Mouse (Mus musculus) MEL (cell line): ENCODE results near the gene Nosip. TPM values are rescaled to one million over a fixed set of nuclear protein-coding genes. Genes with fewer than 3 reads are reported as not detected.
A peak's percentile ranks its signal among the peaks of the same experiment; 100 is the strongest.

Experiments
- DNase-seq: peaks from one replicate; pipeline ENCODE4 v3.0.0; 2011; ENCODE audit warnings: low read depth, low spot score
- H3K27ac ChIP-seq: 2 replicates; pipeline ENCODE4 v1.5.1; 2012; ENCODE audit warnings: low read depth, mild to moderate bottlenecking, control low read depth, low read length, moderate library complexity; ENCODE audit not compliant: control insufficient read depth
- H3K27me3 ChIP-seq, 2 experiments: fragments of 150-350 bp in 1 of 2; sonication (generic) in 1 of 2; 2 replicates each; pipeline ENCODE4 v1.6.1; 2012; ENCODE audit warnings: low read length in 2 of 2, mild to moderate bottlenecking in 2 of 2, improper control_type of control experiment in 1 of 2, moderate library complexity in 1 of 2; ENCODE audit not compliant: insufficient read depth in 2 of 2, control insufficient read depth in 1 of 2
- H3K36me3 ChIP-seq, 2 experiments: 2 replicates each; pipeline ENCODE4 v1.6.1; 2012 to 2014; ENCODE audit warnings: low read length in 2 of 2, improper control_type of control experiment in 1 of 2, inconsistent platforms in 1 of 2, mild to moderate bottlenecking in 1 of 2; ENCODE audit not compliant: insufficient read depth in 2 of 2, control insufficient read depth in 1 of 2
- H3K4me1 ChIP-seq, 2 experiments: fragments of 150-350 bp in 1 of 2; sonication (generic) in 1 of 2; 2 replicates each; pipeline ENCODE4 v1.6.1; 2012; ENCODE audit warnings: low read length in 2 of 2, improper control_type of control experiment in 1 of 2, mild to moderate bottlenecking in 1 of 2; ENCODE audit not compliant: insufficient read depth in 2 of 2, control insufficient read depth in 1 of 2
- H3K4me3 ChIP-seq, 2 experiments: fragments of 150-350 bp in 1 of 2; sonication (generic) in 1 of 2; 2 replicates each; pipeline ENCODE4 v1.5.1; 2012; ENCODE audit warnings: low read depth in 2 of 2, low read length in 2 of 2, mild to moderate bottlenecking in 2 of 2, moderate library complexity in 2 of 2, control low read depth in 1 of 2, improper control_type of control experiment in 1 of 2; ENCODE audit not compliant: control insufficient read depth in 1 of 2, insufficient read depth in 1 of 2
- H3K79me2 ChIP-seq: 2 replicates; pipeline ENCODE4 v1.6.1; 2012; ENCODE audit warnings: mild to moderate bottlenecking, low read length, moderate library complexity; ENCODE audit not compliant: control insufficient read depth, poor library complexity, insufficient read depth
- H3K9ac ChIP-seq: 2 replicates; pipeline ENCODE4 v1.6.1; 2012; ENCODE audit warnings: low read depth, mild to moderate bottlenecking, control low read depth, low read length, moderate library complexity; ENCODE audit not compliant: control insufficient read depth, poor library complexity, severe bottlenecking
- H3K9me3 ChIP-seq: fragments of 150-350 bp; sonication (generic); replicated peaks from 2 replicates; pipeline ENCODE4 v1.6.1; 2012; ENCODE audit warnings: mild to moderate bottlenecking, low read length, improper control_type of control experiment, moderate library complexity; ENCODE audit not compliant: insufficient read depth
- BHLHE40 ChIP-seq: IDR thresholded peaks from 2 replicates; pipeline ENCODE4 v1.6.1; 2012; ENCODE audit warnings: low read depth, mild to moderate bottlenecking, inconsistent platforms, low read length, improper control_type of control experiment, borderline replicate concordance
- CHD2 ChIP-seq: IDR thresholded peaks from 2 replicates; pipeline ENCODE4 v1.6.1; 2011; ENCODE audit warnings: low read length, improper control_type of control experiment
- CTCF ChIP-seq, 3 experiments: IDR thresholded peaks in 2 of 3; conservative IDR thresholded peaks in 1 of 3; 2 replicates each; pipeline ENCODE4 v1.5.1; 2011 to 2012; ENCODE audit warnings: low read length in 3 of 3, low read depth in 2 of 3, mild to moderate bottlenecking in 2 of 3, improper control_type of control experiment in 1 of 3, inconsistent platforms in 1 of 3, mixed read lengths in 1 of 3, moderate library complexity in 1 of 3; ENCODE audit not compliant: control insufficient read depth in 1 of 3, insufficient read depth in 1 of 3, poor library complexity in 1 of 3, severe bottlenecking in 1 of 3
- GABPA ChIP-seq: IDR thresholded peaks from 2 replicates; pipeline ENCODE4 v1.6.1; 2012; ENCODE audit warnings: low read depth, mild to moderate bottlenecking, inconsistent platforms, low read length, improper control_type of control experiment, moderate library complexity
- MAX ChIP-seq: IDR thresholded peaks from 2 replicates; pipeline ENCODE4 v1.6.1; 2011; ENCODE audit warnings: low read length, improper control_type of control experiment
- MAZ ChIP-seq: IDR thresholded peaks from 2 replicates; pipeline ENCODE4 v1.6.1; 2012; ENCODE audit warnings: low read depth, mild to moderate bottlenecking, inconsistent platforms, low read length, improper control_type of control experiment
- MYB ChIP-seq: IDR thresholded peaks from 2 replicates; pipeline ENCODE4 v1.6.1; 2011; ENCODE audit warnings: mild to moderate bottlenecking, low read depth, low read length, improper control_type of control experiment
- MYC ChIP-seq: IDR thresholded peaks from 2 replicates; pipeline ENCODE4 v1.6.1; 2011; ENCODE audit warnings: low read depth, mild to moderate bottlenecking, low read length, improper control_type of control experiment, moderate library complexity
- NELFE ChIP-seq: IDR thresholded peaks from 2 replicates; pipeline ENCODE4 v1.6.1; 2011; ENCODE audit warnings: low read depth, low read length, improper control_type of control experiment
- POLR2AphosphoS2 ChIP-seq: IDR thresholded peaks from 2 replicates; pipeline ENCODE4 v1.6.1; 2011; ENCODE audit warnings: low read length, improper control_type of control experiment
- RAD21 ChIP-seq: IDR thresholded peaks from 2 replicates; pipeline ENCODE4 v1.6.1; 2011; ENCODE audit warnings: mild to moderate bottlenecking, low read depth, low read length, improper control_type of control experiment
- SMC3 ChIP-seq: IDR thresholded peaks from 2 replicates; pipeline ENCODE4 v1.6.1; 2011; ENCODE audit warnings: low read depth, low read length, improper control_type of control experiment
- TAL1 ChIP-seq: IDR thresholded peaks from 2 replicates; pipeline ENCODE4 v1.6.1; 2012; ENCODE audit warnings: mild to moderate bottlenecking, inconsistent platforms, low read length, moderate library complexity, mixed read lengths
- UBTF ChIP-seq: IDR thresholded peaks from 2 replicates; pipeline ENCODE4 v1.6.1; 2012; ENCODE audit warnings: low read depth, mild to moderate bottlenecking, inconsistent platforms, low read length, improper control_type of control experiment, moderate library complexity, borderline replicate concordance; ENCODE audit not compliant: insufficient read depth
- USF1 ChIP-seq: IDR thresholded peaks from 2 replicates; pipeline ENCODE4 v1.6.1; 2014; ENCODE audit warnings: low read depth, mild to moderate bottlenecking, inconsistent platforms, low read length, improper control_type of control experiment, moderate library complexity
- polyA plus RNA-seq, 2 experiments: library from polyadenylated mRNA; stranded (reverse) in 1 of 2; unstranded in 1 of 2; fragments of >175 nt in 1 of 2; fragments of >200 nt in 1 of 2; gene quantifications; 2 replicates each; pipeline versions ENCODE4 v1.2.1 to v1.2.4; 2012; ENCODE audit warnings: low replicate concordance in 2 of 2, low read depth in 1 of 2; ENCODE audit not compliant: insufficient read length in 2 of 2, insufficient read depth in 1 of 2, missing spikeins in 1 of 2
- total RNA-seq: library from RNA; depleted of rRNA; stranded (reverse); fragments of 300-350 nt; gene quantifications from 2 replicates; pipeline ENCODE4 v1.2.3, GENCODE M21; 2012

The Nosip gene
- total and polyA plus RNA-seq, 3 experiments = 50.7 to 78.9 TPM; not detected in 1

DNA sequence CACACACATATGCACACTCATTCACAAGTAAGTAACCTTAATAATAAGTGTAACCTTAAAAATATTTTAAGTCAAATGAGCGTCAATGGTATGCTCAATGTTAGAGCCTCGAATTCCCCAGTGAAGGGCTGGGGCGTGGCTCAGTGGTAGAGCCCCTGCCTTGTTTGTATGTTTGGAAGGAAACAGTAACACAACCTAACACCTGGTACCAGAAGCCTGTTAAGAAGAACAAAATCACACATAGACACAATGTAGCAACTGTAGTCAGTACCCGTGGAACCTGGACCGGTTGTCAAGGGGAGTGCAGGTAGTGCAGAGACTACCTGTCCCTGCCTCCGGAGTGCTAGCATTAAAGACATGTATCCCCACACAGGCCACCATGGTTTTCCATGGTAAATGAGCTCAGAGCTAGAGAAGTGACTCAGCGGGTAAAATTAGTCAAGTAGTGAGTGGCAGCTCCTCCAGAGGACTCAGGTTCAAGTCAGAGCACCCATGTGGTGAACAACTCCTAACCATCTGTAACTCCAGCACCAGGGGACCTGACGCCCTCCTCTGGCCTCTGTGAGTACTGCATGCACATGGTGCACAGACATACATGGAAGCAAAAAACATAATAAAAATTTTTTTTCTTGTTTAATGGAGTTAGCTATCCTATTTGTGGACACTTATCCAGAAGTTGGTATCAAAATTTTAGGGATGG is 36.5 kb downstream of the Nosip start:
- Histone ChIP-seq H3K36me3 (no peaks in the 10 kb centered on the region), H3K9me3 (no peaks in the 10 kb centered on the region), H3K4me3 (no peak overlapping the region), H3K4me1 (peaks cover 3 to 16% of the 10 kb centered on the region in 2 experiments; a peak in 3 of 4 replicates), H3K27ac (no peak overlapping the region), H3K27me3 (no peaks in the 10 kb centered on the region), H3K79me2 (no peaks in the 10 kb centered on the region), H3K9ac (no peak overlapping the region)
- DNase-seq = peak; percentile 71
- TF ChIP-seq SMC3 (peak; percentile 44), MYC (0 out of 2 replicates have a peak, but pooled peaks have one; percentile 32), UBTF (no peak), MYB (no peak), MAZ (no peak), BHLHE40 (no peak), CTCF (IDR thresholded peaks at IDR 0.05 in 2 of 3, conservative IDR thresholded peaks at IDR 0.05 in 1 of 3; ENCODE audit: control insufficient read depth in 1 of 3, insufficient read depth in 1 of 3, low read depth in 2 of 3, low read length in 3 of 3, poor library complexity in 1 of 3, severe bottlenecking in 1 of 3) (peak; percentile 44 to 51 (median 50)), RAD21 (peak; percentile 17)

GRCm38 (mm10) chr7:45100046-45100445 is 37.8 kb downstream of the Nosip start:
- Histone ChIP-seq H3K36me3 (no peaks in the 10 kb centered on the region), H3K4me1 (peaks cover 3 to 8% of the 10 kb centered on the region in 2 experiments; a peak in 3 of 4 replicates), H3K79me2 (no peaks in the 10 kb centered on the region), H3K9me3 (no peaks in the 10 kb centered on the region), H3K27ac (no peak overlapping the region), H3K27me3 (no peaks in the 10 kb centered on the region), H3K9ac (no peak overlapping the region), H3K4me3 (no peak overlapping the region)
- DNase-seq = no peak
- no peak for TF ChIP-seq USF1
- no peak for TF ChIP-seq MAX
- TF ChIP-seq CHD2 = no peak

DNA sequence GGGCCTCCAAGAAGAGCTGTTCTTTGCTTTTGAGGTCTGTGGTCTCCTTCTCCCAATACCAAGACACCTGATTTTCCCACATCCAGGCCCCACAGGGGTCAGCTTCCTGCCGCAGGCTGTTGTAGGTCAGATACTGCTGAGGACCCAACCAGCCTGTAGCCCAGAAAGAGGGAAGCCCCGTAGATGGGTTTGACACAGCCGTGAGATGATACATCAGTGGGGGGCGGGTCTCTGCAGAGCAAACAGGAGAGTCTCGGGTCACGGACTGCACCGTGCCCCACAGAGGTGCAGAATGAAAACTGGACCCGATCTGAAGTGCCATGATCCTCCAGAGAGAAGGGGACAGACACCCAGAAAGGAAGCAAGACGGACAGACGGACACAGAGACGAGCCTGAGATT is 40.2 kb downstream of the Nosip start:
- DNase-seq = no peak
- Histone ChIP-seq H3K9ac (no peak overlapping the region), H3K27me3 (no peaks in the 10 kb centered on the region), H3K4me3 (no peak overlapping the region), H3K27ac (no peak overlapping the region), H3K79me2 (no peaks in the 10 kb centered on the region), H3K9me3 (no peaks in the 10 kb centered on the region), H3K36me3 (no peaks in the 10 kb centered on the region), H3K4me1 (peaks cover 3 to 11% of the 10 kb centered on the region in 2 experiments; a peak in 3 of 4 replicates)
- TF ChIP-seq POLR2AphosphoS2 = no peak
- no peak for TF ChIP-seq TAL1
- no peak for TF ChIP-seq NELFE
- no peak for TF ChIP-seq GABPA
